Mouse (Mus musculus) adrenal gland, postnatal 25 days (tissue): ENCODE data around the gene Atp8b4. TPM values are rescaled to one million over a fixed set of nuclear protein-coding genes. Genes with fewer than 3 reads are reported as not detected.

ENCODE experiments used
- DNase-seq: peaks from one replicate; pipeline ENCODE4 v3.0.0; 2021; ENCODE audit warnings: mixed read lengths
- total RNA-seq: library from RNA; stranded (reverse); gene quantifications from 2 replicates; pipeline ENCODE4 v1.2.3, GENCODE M21; 2021

Atp8b4 gene
- total RNA-seq, 1 experiment from 2014 or later = 0.82 TPM

DNA sequence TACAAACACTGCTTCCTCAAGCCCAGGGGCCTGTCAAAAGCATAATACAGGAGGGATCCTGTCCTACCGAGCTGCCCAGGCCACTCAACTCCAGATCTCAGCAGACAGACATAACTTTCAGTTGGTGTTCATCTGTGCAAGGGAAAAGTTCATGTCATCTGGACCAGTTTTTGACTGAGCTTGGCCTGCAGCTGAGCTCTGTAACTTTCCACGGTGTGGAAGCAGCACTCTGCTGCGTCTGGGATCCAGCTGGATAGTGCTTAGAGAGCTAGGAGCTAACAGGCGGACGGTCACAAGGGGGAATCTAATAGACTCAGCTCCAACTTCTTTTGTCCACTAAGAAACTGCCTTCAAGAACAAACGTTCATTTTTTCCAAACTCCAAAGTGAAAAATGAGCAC, 139.8 kb downstream of the Atp8b4 start:
- no peak for DNase-seq

DNA sequence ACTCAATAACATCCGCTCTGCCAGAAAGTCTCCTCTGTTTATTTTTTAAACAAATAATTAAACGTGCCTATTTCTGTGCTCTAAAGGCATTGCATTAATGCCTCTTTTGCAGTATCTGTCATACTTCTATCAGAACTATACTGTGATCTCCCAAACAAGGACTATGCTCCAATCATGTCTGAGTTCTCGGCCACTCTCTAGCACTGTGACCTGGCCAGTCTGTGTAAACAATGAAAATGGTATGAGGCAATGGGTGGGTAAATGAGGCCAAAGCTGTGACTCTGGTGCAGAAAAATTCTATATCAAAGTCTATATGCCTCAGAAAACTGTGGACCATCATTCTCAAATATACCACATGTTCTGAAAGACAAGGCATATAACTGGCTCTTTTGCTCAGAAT, 140.5 kb downstream of the Atp8b4 start:
- no peak for DNase-seq

DNA sequence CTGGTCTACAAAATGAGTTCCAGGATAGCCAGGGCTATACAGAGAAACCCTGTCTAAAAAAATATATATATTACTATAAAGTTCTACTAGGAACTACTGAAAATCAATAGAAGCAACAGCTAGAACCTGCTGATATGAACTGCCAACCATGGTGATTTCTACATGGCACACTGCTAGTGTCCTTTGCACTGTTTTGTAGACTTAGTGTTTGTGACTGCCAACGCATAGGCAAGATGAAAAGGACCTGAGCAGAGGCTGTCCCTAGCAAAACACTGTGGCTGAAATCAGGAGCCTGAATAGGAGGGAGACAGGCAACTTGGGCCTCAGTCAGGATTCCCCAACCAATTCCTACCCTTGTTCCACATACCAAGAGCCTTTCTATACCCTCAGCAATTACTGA, 141.2 kb downstream of the Atp8b4 start:
- no peak for DNase-seq

DNA sequence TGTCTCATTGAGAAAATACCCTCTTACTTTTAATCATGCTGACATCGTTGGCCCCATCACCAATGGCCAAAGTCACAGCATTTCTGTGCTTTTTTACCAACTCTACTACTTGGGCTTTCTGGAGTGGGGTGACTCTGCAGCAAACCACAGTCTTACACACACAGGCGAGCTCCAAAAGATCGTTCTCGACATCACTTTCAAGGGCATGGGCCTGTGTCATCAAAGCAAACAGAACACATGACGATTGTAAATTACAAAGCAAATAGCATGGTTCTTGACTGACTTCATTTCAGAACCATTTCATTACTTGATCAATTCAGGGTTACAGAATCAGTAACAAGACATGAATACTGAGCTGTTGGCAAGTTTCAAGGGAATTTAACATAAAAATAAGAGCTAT, 141.7 kb downstream of the Atp8b4 start:
- DNase-seq = no peak

DNA sequence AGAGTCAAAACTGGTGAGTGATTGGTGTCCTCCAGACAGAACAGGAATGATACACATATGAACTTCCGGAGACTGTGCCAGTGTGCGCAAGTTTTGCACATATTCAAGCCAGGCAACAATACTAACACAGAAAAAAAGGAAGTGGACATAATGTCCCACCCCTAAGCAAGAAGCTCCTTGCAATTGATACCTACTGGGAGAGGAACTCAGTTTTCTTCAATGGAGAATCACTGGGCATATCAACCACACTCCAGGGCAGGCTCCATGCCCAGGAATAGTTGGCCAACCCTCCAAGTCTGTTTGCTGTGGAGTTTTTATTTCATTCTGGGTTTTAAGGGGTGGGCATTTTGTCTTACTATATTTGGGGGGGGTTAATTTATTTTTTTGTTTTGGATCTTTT, 145.2 kb downstream of the Atp8b4 start:
- no peak for DNase-seq

DNA sequence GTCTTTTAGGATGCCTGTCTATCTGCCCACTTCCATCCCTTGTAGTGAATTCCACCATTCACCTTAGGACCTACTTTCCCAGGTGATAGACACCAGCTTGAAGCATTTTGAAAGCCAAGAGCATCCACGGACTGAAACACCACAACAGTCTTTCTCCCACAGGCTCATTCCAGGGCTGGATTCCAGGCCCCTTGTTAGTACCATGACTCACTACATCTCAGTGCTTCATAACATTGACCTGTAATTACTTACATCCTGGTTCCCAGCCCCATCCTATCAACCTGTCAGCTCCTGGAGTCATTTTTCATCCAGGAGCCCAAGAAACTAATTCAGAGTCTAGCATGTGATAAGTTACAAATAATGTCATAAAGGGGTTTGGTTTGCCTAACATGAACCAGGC, 148.7 kb downstream of the Atp8b4 start:
- no peak for DNase-seq

DNA sequence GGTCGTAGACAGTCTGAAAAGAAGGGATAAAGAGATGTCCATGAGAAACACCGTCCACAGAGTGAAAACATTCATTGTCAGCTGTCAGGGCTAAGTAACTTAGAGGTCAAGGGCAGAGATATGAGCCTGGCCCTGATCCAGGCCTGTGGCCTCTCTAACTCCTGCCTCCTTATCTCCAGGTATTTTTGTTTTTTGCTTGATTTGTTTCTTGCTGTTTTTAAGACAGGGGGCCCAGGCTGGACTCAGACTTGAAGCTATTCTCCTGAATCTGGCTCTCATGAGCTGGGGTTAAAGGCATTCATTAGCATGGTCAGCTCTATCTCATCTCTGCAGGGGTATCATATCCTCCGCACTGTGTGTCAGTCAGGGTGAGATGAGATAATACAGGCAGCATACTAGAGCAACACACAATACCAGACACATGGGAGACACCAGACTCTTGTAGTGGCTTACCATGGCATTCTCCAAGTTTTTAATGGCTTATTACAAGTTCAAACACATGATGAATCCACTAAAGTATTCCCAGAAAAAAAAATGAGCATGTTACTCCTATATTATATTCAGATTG, 157.4 kb downstream of the Atp8b4 start:
- DNase-seq = peak; percentile 33

DNA sequence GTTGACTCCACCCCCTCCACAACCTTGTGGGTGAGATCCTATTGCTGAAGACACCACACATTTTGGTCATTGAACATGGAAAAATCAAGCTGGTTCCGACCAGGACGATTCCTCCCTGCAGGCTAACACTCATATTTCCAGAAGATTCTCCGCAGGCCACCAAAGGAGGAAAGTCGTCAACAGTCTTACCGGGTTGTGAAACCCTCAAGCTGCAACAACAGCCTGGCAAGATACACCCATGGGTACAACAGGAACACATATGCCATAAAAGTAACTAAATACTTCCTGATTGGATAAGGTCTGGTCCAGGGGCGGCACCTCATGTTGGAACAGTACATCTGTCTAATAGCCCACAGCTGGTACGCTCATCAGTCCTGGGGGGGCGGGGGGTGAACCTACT, 159.0 kb downstream of the Atp8b4 start:
- DNase-seq = no peak

DNA sequence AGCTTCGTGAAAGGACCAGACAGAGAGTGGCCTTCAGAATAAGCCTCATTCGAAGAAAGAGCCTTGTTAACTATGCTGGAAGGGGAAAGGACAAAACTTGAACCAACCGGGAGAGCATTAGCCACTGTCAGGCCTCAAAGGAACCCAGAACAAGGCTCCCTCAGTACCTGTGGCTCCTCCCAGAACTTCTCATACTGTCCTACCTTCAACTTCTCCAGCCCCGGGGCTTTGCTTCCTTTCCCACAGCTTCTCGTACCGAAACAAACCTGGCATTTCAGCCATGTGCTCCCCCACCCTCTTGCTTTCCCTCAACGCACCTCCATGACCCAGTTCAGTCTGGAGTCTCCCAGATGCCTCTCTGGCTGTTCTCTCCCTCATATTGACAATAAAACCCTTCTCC, 160.3 kb downstream of the Atp8b4 start:
- no peak for DNase-seq

DNA sequence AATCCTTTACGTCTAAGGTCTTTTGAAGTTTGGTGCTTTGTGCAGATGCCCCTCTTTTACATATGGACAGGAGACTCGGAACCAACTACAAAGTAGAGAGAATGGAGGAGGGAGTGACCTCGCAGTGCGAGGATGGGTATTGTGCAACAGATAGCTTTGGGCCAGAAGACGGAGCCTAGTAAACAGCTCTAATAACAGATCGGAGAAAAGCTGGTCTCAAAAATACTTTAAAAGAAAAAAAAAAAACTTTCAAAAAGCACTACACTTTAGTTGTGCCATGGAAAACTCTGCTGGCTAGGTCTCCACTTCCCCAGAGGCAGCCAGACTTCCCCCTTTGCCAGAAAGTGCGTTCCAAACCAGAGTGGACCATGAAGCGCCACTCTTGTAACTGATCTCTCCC, 161.0 kb downstream of the Atp8b4 start:
- no peak for DNase-seq

DNA sequence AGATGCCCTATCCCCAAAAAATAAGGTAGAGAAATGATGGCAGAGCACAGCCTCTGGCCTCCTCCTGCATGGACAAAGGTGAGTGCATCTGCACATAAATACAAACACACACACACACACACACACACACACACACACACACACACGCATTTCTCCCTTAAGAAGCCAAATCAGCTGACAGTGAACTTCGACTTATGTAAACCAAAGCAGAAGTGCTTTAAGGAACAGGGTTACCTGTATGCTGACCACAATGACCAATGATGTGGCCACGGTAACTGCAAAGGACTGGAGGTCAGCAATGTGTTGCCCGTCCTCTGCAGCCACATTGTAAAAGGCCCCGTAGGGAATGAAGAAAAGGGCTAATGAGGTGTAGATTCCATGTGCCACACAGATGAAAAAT, 163.3 kb downstream of the Atp8b4 start:
- DNase-seq = no peak

DNA sequence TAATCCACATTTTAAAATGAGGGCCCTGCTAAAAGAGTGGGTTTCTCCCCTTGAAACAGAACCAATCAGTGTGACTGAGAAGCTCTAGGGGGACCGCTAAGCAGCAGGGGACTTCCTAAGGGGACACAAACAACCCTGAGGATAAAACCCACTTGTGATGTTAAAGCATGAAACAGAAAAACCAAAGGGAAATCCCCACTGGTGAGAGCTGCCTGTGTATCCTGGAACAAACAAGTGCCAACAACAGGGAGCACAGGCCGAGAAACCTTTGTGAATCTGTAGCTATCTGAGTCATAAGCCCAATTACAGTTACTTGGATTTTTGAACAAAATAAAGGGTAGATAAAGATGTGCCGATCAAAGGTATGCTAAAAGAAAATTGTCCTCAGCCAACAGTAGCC, 168.7 kb downstream of the Atp8b4 start:
- no peak for DNase-seq

DNA sequence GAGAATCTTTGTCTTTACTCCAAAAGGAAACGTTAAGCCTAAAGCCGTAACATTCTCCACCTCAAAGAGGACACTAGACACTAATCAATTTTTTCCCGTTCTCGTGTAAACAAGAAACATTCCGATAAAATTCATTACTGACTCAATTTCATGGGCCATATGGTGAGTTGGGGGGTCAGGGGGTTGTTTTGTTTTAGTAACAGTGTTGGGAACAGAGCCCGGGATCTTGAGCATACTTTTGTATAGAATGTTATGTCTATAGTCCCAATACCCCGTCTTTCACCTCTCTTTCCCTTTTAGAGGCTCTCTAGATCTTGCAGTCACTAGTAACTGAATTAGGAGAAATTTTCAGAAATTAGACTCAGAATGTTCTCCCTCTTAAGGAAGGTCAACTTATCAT, 177.3 kb downstream of the Atp8b4 start:
- DNase-seq = no peak

DNA sequence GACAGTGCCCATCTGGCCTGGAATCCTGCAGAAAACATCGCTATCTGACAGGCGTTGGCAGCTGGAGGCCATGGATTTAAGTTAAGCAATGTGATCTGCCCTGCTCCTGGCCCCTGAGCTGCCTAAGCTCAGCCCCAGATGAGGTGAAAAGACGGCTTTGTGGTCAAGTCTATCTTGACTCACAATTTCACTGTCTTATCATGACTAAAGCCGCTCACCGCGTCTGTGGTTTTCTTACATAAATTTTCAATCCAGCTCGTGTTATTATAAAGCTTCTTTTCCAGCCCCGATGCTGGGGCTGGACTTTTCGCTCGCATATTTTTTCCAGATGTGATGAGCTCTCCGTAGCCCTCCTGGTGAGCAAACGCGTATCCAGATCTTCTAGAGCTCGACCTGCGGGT, 177.8 kb downstream of the Atp8b4 start:
- DNase-seq = no peak

DNA sequence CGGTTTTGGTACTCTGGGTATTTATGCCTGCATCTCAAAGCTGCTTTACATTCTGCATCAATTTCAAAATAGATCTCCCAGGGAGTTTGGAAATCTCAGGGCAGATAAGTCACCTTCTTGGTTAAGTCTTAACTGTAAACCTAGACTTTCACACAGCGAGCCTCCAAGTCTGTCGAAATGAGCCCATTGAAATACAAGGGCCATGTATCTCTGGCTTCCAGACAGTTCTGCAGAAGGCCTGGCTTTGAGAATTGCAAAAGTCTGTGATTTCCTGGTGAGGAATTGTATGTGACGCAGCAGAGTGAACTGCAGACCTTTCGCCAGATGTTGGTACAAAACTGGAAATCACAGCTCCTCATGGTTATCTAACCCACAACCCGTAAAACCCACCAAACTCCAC, 182.4 kb downstream of the Atp8b4 start:
- DNase-seq = no peak

DNA sequence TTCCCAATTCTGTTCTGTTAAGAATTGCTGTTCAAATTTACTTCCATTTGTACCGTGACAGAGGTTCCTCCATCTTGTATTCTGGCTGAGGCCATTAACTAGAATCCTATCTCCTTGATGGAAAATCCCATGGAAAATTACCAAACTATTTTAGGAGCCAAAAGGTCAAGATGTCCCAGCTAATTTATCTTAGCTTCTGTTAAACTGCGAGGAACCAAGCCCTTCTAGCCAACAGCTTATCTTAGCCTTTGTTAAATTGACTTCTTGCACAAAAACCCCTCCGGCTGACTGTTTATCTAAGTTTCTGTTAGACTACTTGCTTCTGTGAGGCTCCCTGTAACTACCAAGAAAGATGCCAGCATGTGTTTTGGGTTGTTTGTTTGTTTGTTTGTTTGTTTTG, 183.5 kb downstream of the Atp8b4 start:
- no peak for DNase-seq

DNA sequence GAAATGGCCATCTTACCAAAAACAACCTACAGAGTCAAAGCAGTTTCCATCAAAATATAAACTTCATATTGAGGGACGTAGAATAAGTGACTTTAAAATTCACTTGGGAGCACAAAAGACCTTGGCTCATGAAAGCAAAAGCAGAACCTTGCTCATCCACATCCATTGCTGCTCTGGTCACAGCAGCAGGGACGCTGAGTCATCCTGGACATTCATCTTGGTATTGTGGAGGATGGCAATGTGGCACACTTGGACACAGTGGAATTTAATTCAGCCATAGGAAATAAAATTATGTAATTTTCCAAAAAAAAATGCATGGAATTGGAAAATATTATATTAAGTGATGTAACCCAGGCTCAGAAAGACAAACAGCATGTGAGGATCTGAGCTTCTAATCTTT, 184.1 kb downstream of the Atp8b4 start:
- peak; percentile 20 for DNase-seq

DNA sequence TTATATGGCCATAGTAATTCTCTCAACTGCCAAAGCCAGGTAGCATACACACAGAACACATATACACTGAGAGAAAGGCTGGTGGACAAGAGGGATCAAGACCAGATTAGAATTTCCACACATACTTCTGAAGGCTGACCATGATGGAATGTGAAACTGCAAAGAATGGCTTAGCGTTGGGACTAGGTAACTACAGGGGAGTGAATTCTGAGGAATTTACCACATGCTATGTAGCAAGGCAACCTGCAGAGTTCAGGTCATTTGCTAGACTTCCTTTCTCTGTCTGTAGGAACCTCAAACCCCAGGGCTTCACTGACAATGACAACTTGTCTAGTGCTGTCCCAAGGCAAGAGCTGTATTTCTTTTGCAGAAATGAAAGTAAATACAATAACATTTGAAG, 189.4 kb downstream of the Atp8b4 start:
- no peak for DNase-seq

DNA sequence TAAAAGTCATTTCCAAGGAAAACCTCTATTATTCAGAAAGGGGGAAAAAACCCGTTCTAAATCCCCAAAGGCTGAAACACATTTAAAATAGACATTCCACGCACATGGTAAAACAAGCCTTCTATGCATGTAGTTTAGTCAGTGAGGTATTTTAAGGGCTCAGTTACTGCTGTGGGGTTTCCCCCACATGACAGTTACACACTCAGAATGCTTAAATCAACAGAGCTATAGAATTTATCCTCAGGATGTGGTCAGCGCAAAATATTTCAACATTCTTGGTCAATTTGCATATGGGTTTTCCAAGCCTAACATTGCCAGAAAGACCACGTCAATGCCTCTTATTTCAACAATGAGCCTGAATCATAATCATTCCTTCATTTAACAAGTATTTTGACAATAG, 190.5 kb downstream of the Atp8b4 start:
- no peak for DNase-seq

DNA sequence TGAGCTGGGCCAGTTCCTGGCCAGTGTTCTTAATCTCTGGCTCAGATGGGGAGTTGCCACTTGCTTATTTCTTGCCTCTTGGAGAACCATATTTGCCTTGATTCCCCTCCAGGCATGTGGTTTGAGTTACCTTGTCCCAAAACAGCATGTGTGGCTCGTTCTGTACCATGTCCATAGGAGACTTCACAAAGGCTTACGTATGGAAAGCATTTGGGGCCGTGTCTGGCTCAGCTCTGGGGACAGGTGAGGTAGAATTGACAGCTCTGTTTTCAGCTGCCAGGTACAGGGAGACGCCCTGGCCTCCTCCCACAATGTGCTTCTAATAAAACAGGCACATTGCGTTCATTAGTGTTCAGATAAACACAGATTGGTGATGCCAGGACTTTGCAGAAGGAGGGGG, 195.9 kb downstream of the Atp8b4 start:
- DNase-seq = no peak

DNA sequence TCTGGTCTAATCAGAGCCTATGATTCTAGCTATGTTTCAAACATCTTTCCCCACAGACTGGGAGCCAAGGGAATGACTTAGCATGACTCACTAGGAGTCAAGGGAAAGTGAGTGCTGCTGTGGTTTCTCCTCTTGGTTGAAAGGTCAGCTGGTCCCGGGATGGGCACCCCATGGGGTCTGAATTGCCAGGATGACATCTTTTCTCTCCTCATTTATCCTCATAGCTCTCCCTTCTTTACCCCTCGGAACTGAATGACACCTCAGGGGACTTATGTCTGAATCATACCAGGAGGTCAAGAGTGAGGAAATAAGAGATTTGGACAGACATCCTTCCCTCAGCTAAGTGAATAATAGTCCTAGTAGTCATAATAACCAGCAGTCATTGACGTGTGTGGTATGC, 197.2 kb downstream of the Atp8b4 start:
- peak; percentile 32 for DNase-seq

DNA sequence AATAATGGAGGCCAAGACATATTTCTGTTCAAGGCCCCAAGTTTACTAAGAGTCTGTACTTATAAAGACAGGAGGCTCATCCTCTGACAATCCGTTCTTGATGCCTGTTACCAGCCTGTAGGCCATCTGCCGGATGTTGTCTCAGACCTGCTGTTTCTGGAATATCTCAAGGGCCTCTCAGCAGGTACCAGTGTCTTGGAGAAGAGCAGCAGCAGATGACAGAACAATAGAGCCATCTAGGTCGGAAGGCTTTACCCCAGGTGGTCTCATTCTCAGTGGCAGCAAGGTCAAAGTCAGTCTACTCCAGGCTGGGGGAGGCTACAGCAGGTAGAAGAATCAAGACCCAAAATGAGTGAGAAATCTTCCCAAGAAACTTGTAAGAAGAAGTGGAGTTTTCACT, 198.1 kb downstream of the Atp8b4 start:
- no peak for DNase-seq

DNA sequence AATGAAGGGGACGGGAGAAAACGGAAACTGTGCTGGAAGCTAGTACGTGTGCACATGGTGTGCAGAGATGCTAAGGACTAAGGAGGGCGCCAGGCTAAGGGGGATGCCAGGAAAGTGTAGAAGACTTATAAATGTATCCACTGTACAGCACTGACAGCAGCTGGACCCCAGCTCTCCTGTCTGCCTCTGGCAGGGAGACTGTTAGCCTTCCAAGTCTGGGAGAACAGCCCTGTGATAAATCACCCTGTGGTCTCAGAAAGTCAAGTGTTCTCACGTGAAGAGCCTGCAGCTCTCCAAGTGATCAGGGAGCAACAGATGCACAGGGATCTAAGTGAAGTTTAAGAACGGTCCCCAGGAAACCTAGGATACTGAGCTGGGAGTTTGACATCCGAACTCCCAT, 209.8 kb downstream of the Atp8b4 start:
- no peak for DNase-seq

DNA sequence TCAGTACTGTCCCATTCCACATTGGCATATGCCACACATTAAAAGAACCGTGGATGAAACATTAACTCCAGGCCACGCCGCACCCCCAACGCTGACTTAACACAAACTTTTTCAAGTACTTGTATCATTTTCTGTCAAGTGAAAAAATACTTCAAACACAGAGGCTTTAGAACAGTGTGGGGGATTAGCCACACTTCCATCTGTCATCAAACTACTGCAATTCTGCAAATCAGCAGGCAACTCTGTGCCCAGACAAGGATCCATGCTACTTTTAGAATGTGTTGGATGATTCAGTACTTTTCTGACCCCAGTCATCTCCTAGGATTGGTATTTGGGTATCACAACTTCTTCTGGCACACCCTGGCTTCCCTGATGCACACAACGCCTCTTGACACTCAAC, 212.5 kb downstream of the Atp8b4 start:
- DNase-seq = no peak

DNA sequence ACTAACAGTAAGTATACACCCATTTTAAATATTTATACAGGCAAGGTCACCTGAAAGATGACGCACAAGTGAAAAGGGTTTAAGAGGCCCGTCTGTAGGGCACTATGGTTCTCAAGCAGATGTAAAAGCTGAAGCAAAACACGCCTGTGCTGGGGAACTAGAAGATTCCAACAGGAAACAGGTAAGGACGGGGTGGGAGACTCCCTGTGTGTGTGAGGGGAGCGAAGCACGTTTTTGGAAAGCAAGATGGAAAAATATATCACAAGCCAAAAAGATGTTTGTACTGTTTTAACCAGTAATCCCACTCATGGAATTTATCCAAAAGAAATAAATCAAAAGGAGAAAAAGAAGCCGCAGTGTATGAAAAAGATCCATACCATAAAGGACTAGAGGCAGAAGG, 214.1 kb downstream of the Atp8b4 start:
- DNase-seq = no peak
